Mouse (Mus musculus): ENCODE results near the gene Slc25a11.

Gene Slc25a11

DNA sequence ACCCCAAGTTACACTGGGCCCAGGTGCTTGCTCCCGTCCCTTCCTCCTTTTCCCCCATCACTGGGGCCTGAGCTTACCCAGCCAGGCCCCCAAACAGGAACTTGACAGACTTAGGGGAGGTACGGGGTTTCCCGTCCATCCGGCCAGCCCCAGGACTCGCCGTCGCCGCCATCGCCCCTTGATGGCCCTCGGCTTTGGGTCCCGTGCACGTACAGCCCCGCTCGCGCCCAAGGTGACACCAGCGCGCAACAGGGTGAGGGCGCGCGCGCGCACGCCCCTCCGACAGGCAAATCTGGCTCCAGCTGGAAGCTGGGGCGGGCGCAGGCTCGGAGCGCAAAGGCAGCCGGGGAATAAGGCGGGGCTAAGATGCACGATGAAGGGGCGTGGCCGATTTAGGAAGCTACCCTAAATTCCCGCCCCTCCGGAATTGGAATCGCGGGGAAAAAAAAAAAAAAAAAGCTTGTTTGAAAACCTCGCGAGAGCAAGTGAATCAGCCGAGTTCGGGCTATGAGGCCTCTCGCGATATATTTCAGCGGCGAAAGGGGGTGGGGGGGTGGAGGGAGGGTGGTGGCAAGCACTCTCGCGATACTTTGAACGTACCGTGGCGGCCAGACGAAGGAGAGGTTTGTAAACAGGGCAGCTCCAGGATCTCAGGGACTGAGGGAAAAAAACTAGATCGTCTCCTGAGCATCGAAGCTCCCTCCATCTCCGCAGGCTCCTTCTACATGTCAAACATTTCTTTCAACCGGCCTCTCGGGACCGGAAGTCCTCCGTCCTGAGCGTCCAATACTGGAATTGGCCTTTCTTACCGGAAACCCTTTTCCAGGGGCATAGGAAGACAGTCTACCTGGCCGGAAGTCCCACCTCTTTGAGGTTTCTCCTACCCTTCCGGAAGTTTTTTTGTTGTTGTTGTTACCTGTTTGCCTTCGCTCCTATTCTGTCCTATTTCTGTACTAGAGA lies at the start of gene Slc25a11, which contains the start of gene Rnf167:
TSS of gene Slc25a11 (minus strand) at position 789 of the 960 bp plus-strand sequence.
TSS of gene Rnf167 (plus strand) at position 545 of the 960 bp plus-strand sequence.
- DNase-seq = peak; percentile 97

DNA sequence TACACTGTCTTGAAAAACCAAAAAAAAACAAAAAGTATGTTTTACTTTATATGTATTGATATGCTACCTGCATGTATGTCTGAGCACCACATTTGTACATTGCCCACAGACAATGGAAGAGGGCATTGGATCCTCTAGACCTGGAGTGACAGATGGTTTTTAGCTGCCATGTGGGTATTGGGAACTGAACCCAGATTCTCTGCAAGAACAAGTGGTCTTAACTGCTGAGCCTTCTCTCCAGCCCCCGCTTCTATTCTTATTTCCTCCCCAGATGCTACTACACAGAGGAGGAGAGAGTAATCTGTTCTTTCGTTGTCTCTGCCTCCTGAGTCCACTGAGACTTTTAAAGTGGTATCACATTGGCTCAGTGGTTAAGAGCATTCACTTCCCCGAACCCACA lies 46.2 kb upstream of the Slc25a11 start:
- no peak for DNase-seq

DNA sequence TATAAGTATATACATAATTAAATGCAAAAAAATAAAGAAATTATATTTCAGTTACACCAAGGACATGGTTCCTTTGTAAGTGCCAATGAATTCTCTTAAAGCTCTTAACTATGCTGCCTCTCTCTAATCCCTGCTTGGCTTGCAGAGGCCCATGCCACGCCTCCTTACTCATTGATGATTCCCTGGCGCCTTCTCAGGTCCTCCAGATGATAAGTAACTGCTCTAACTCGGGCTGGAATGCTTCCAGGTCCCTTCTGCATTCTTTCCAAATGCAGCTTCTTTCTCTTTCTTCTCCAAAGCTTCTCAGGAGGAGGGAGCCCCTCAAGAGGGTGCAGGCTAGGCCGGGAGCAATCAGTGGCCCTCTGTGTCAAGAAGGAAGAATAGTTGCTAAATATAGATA lies 42.3 kb upstream of the Slc25a11 start:
- DNase-seq = no peak

- DNase-seq = no peak
Observed at GRCm38 (mm10) chr11:70688372-70688771, 41.1 kb upstream of the Slc25a11 start.

- DNase-seq = peak; percentile 86
Observed at GRCm38 (mm10) chr11:70687601-70688199, 40.4 kb upstream of the Slc25a11 start, which contains the start of gene Camta2. TSS of gene Camta2 (minus strand) at chr11:70688105.

DNA sequence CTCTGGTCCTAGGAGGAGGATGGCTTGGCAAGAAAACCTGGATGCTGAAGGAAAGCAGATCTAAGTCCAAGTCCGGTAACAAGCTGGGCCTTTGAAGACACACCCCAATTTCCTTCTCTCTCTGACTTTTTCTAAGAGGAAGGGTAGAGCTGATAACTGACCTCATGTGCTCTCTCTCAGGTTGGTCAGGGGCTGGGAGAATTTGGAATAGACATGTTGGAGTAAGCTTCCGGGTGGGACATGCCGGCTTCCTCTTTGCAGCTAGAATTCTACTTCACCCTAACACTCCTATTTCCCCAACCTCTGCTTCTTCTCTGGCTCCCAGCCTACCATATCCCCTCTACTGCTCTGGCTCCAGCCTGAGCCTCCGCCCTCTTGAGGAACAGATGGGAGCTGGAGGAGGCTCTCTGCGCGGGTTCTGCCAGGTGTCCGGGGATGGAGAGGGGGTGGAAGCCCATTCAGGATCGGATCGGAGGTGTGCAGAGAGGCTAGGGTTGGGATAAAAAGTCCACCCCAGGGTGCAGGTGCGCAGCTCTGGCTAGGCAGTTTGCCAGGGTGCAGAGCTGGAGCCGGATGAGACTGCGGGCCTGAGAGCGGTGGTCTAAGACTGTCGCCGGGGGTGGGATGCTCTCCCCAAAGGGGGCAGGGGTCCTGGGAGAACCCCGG lies 39.8 kb upstream of the Slc25a11 start:
- DNase-seq = peak; percentile 69

GRCm38 (mm10) chr11:70683640-70684039 lies 36.4 kb upstream of the Slc25a11 start:
- DNase-seq = no peak

GRCm38 (mm10) chr11:70681897-70682581 lies 34.8 kb upstream of the Slc25a11 start:
- no peak for DNase-seq

- no peak for DNase-seq
Observed at GRCm38 (mm10) chr11:70681170-70681569, 33.9 kb upstream of the Slc25a11 start.

DNA sequence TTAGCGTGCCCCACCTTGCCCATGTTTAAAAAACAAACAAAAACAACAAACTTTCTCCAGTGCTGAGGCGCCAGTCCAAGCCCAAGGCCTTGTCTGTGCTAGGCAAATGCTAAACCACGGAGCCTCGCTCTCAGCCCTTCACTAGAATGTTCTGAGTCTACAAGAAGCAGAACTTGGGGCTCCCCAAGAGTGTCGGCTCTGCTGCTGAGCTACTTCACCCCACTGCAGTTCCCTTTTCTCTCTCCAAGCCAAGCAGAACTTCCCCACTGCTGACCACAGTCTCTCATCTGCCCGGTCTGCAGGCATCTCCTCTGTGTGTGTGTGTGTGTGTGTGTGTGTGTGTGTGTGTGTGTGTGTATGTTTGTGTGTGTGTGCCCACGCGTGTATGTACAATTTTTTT lies 32.6 kb upstream of the Slc25a11 start:
- DNase-seq = no peak

GRCm38 (mm10) chr11:70679361-70679760 lies 32.1 kb upstream of the Slc25a11 start:
- DNase-seq = no peak

DNA sequence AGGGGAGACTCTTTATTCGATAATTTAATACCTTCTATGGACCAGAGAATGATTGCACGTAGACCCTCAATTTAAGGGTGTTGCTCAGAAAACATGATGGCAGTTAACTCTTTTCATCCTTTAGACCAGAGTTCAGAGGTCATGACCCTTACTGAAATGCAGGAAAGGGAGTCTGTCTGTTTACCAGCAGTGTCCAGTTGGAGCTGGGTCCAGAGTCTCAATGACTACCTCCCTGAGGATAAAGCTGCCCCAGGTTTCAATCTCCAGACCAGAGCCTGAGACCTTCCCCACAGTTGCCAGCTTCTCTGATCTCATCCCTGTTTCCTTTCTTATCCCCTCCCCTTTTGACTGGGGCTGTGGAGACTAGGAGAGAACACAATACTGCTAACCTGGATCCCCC lies 31.3 kb upstream of the Slc25a11 start:
- no peak for DNase-seq

DNA sequence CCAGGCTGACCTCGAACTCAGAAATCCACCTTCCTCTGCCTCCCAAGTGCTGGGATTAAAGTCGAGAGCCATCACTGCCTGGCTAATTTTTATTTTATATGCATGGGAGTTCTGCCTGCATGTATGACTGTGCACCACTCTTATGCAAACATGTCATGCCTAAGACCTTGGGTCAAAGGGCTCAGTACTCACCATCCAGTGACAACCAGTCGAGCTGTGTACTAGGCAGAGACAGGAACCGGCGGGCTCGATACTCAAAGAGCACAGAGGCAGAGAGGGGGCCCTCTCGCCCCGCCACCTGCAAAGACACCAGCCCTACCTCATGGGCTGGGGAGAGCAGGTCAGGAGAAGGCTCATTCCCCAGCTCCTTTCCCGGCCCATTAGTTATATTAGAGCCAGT lies 30.8 kb upstream of the Slc25a11 start:
- no peak for DNase-seq

DNA sequence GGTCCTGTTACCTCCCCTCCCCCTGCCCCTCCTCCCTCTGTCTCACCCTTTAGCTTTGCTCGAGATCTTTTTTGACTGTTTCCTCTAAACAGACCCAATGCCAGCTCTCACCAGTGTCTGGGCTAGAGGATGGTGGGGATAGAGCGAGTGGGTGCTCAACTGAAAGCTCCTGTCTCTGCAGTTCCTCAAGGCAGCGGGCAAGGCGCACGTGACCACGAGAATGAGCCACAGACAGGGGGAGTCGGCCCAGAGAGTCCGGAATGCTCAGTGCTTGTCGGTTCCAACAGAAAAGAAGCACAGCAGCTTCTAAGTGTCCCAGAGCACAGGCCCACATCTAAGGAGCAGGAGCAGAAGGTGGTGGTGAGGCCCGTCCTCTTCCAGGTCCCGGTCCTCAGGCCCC lies 27.2 kb upstream of the Slc25a11 start:
- DNase-seq = no peak

DNA sequence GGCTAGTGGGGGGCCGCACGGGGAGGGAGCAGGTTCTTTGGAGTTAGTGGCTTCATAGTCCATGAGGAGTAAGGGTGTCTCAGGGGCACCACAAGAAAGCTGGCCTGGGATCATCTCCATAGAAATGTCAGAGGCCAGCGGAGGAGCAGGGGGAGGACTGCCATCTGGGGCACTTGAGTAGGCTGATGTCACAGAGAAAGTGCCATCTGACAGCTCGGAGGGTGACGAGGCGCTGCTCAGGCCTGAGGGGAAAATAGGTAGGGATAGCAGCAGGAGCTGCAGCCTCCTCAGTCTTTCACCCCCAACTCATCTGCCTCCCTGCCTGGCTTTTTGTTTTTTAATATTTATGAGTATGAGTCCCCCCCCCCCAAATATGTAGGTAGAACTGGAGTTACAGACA lies 26.7 kb upstream of the Slc25a11 start:
- no peak for DNase-seq

DNA sequence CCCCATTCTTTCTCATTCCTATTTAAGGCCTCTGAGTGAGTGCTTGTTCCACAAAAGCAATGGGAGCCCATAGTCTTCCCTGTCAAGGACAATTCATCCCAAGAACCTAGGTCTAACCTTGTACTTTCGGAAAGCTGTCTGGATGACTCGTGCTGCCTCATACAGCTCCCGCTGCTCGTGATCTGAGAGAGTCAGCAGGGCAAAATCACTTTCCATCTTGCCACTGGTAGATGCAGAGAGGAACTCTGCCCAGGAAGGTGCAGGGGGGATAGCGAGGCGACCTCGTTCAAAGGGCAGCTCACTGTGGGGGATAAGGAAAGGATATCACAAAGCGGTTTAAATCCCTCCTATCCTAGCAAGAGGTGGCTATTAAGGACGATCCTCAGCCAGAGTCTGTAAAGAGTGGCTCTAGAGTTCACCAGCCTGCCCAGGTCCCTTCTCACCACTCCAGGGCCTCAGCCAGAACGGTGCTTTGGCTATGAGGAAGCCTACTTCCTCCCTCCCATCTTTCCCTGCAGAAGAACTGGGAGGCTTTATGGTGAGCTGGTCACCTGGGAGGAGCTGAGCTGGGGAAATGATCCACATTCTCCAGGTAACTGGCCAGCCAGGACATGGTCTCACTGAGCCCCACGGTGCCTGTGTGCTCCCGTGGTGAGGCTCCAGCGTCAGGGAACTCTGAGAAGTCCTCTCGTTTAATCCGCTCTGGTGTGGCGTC lies 24.2 kb upstream of the Slc25a11 start:
- DNase-seq = no peak

DNA sequence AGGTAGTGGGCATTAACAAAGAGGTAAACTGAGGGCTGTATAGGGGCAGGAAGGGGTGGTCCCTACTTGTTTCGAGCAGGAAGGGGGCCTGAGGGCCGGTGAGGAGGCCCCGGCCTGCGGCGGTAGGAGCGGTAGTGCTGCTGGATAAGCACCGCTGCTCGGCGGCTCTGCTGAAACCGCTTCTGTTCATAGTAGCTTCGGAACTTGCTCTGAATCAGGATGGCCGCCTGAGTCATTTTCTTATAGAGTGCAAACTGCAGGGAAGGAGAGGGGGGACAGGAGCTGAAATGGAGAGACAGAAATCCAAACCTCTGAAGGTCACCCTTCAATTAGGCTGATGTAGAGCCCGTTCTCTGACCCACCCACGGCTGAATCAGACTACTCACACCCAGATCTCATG lies 23.2 kb upstream of the Slc25a11 start:
- no peak for DNase-seq

DNA sequence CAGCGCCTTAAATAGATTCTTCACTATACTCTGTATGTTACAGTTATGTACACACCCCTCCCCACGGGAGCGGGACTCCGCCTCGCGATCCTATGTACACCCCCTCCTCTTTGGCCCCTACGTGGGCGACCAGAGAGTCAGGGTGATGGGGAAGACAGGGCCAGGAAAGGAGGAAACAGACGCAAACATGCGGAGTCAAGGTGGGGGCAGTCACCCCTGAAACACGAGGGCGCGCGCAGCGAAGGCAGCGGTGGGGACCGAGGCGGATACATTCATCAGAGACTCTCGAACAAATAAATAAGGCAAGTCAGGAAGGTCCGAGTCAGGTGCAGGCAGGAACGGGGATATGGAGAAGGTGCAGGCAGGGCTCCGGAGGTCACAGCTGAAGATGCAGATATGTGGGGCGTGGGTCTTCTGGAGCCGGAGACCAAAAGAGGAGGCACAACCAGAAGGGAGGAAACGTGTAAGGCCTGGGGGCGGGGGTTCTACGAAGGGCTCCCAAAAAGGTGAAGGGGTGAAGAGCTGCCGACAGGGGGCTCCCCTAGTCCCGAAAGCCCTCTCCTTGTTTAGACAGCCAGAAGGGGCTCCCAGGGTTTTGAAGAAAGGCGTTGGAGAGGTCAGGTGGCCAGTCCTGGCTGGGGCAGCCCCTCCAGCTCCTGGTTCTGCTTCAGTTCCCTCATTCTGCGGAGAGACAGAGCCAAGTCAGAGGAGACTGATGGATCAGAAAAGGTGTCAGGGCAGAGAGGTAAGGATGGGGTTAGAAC lies 22.5 kb upstream of the Slc25a11 start:
- peak; percentile 76 for DNase-seq

DNA sequence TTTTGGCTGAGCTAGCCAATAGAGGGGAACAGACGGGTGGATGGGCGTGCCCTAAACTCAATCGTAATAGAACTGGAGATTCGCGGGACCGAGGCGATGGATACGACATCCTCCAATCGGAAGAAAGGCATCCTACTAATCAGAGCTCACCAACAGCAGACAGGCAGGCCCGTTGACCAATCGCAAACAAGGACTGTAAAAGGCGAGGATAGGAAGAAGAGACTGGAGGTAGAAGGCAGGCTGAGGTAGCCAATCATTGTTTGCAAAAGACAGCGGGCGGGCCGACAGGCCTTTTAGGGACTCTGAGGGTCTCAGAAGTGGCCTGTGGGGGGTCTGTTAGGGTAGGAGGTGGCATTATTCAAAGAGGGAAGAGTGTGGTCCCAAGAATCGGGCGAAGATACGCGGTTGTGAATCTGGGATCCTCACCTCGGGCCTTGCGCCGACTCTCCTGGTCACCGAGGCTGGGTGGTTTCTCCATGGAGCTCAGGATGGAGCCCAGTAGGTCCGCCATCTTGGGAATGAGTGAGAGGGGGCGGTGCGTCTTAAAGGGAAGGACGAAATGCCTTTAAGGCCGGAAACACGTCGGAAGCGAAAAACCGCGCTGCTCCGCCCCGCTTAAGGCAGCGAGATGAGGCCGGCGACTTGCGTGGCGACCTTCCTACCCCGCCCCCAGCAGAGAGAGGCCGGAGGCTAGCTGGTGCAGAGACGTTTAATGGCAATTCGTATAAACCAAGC lies 21.7 kb upstream of the Slc25a11 start, which contains the start of gene Spag7:
TSS of gene Spag7 (minus strand) at position 646 of the 735 bp plus-strand sequence.
- DNase-seq = peak; percentile 96

DNA sequence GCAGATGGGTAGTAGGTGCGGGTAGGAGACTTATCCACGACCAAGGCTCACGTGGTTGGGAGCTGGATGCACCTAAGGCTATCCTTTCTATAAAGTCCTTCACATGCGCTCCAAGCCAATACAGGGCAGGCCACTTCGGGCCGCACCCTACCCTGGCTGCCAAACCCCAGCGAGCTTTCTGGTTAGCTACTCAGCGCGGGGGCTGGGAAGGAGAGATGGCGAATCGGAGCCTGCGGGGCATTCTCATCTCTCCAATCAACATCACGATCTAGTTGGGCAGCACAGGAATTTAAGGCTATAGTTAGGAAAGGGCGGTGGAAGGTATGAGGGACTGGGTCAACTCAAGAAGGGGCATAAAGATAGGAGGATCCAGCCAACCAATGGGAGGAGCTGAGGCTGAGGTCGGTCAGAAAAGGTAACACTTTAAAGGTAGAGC lies 21.1 kb upstream of the Slc25a11 start:
- no peak for DNase-seq

Data from cerebellum, adult 11 months (tissue).